Mouse (Mus musculus) hindbrain, embryonic 11.5 days (tissue): ENCODE results near the gene Tmf1. TPM values are rescaled to one million over a fixed set of nuclear protein-coding genes. Genes with fewer than 3 reads are reported as not detected.

ENCODE experiments used
- ATAC-seq: fragments of 200-750 bp; cut with Nextera tagmentation; 2 replicates; pipeline ENCODE4 v1.8.0; 2017; ENCODE audit warnings: mild to moderate bottlenecking, moderate TSS enrichment, moderate library complexity; ENCODE audit not compliant: low FRiP score
- DNase-seq: peaks from one replicate; pipeline ENCODE4 v3.0.0-alpha.2; 2015; ENCODE audit warnings: low spot score
- H3K27ac ChIP-seq: fragments of 300-500 bp; sonication (generic); 2 replicates; pipeline ENCODE4 v1.5.1; 2014; ENCODE audit warnings: mild to moderate bottlenecking, low read depth, low read length
- H3K27me3 ChIP-seq: fragments of 300-500 bp; sonication (generic); 2 replicates; pipeline ENCODE4 v1.6.1; 2014; ENCODE audit warnings: mild to moderate bottlenecking, low read length, moderate library complexity, mixed read lengths; ENCODE audit not compliant: control insufficient read depth, insufficient read depth
- H3K36me3 ChIP-seq: fragments of 300-500 bp; sonication (generic); 2 replicates; pipeline ENCODE4 v1.6.1; 2014; ENCODE audit warnings: mild to moderate bottlenecking, low read length, moderate library complexity, mixed read lengths; ENCODE audit not compliant: control insufficient read depth, insufficient read depth
- H3K4me1 ChIP-seq: fragments of 300-500 bp; sonication (generic); replicated peaks from 2 replicates; pipeline ENCODE4 v1.6.1; 2014; ENCODE audit warnings: low read length, mixed read lengths; ENCODE audit not compliant: control insufficient read depth, insufficient read depth
- H3K4me2 ChIP-seq: fragments of 300-500 bp; sonication (generic); replicated peaks from 2 replicates; pipeline ENCODE4 v1.6.1; 2014; ENCODE audit warnings: mild to moderate bottlenecking, low read depth, low read length
- H3K4me3 ChIP-seq: fragments of 300-500 bp; sonication (generic); 2 replicates; pipeline ENCODE4 v1.5.1; 2014; ENCODE audit warnings: low read depth, low read length
- H3K9ac ChIP-seq: fragments of 300-500 bp; sonication (generic); 2 replicates; pipeline ENCODE4 v1.6.1; 2014; ENCODE audit warnings: low read depth, low read length
- H3K9me3 ChIP-seq: fragments of 300-500 bp; sonication (generic); 2 replicates; pipeline ENCODE4 v1.6.1; 2016; ENCODE audit warnings: low read length; ENCODE audit not compliant: control insufficient read depth
- WGBS: fragments of 180-500 bp; shearing (Covaris S2); extraction: QIAGEN DNeasy Blood & Tissue Kit; methylation state at CpG from one replicate; pipeline ENCODE4 v1.1.7; 2014; 5-methylcytosine and 5-hydroxymethylcytosine counted together
- polyA plus RNA-seq: library from polyadenylated mRNA; unstranded; fragments of >200 nt; fragmentation: Nextera tagmentation; extraction: Ambion mirVana; gene quantifications from 2 replicates; pipeline ENCODE4 v1.2.1, GENCODE M21; 2014

Tmf1 gene
- polyA plus RNA-seq, 1 experiment from 2014 or later = 42.5 TPM

- no peak overlapping the region for H3K27ac ChIP-seq
- no peak overlapping the region for H3K4me2 ChIP-seq
- no peaks in the 10 kb centered on the region for H3K9me3 ChIP-seq
- ATAC-seq (no peak), DNase-seq (peak; percentile 7)
- H3K4me3 ChIP-seq = no peak overlapping the region
- H3K9ac ChIP-seq = no peak overlapping the region
- peaks cover 8% of the 10 kb centered on the region for H3K4me1 ChIP-seq
- H3K36me3 ChIP-seq = no peaks in the 10 kb centered on the region
- 79% methylated on average over 8 of the region's 8 CpGs for WGBS
- no peaks in the 10 kb centered on the region for H3K27me3 ChIP-seq
These were observed 72.8 kb downstream of the Tmf1 start for GRCm38 (mm10) chr6:97106106-97106505.

- Histone ChIP-seq H3K36me3 (no peaks in the 10 kb centered on the region), H3K4me1 (peaks cover 8% of the 10 kb centered on the region), H3K4me2 (no peak overlapping the region), H3K9ac (no peak overlapping the region), H3K27me3 (no peaks in the 10 kb centered on the region), H3K4me3 (no peak overlapping the region), H3K27ac (no peak overlapping the region), H3K9me3 (no peaks in the 10 kb centered on the region)
- DNase-seq = peak; percentile 39
- WGBS = 81% methylated on average over 7 of the region's 7 CpGs
- ATAC-seq = no peak
These were observed 74.6 kb downstream of the Tmf1 start for GRCm38 (mm10) chr6:97104264-97104852.

Other genes starting within 250 kb of the Tmf1 start
- 4.6 and 6.8 TPM in 2 replicates for gene Fam19a4, start 118.7 kb downstream of the Tmf1 start, polyA plus RNA-seq
- 8.4 and 8.6 TPM in 2 replicates for gene Eogt, start 29.9 kb downstream of the Tmf1 start, polyA plus RNA-seq
- gene Uba3, start 26.5 kb upstream of the Tmf1 start, polyA plus RNA-seq = 104 and 111 TPM in 2 replicates
- gene Arl6ip5, start 31.6 kb upstream of the Tmf1 start, polyA plus RNA-seq = 40.4 and 48.0 TPM in 2 replicates
- 0.42 and 0.66 TPM in 2 replicates for gene Lmod3, start 73.6 kb upstream of the Tmf1 start, polyA plus RNA-seq